Mouse (Mus musculus): ENCODE results near the gene H3f3a.
"Not testable (repeated sequence)": the region's sequence is repeated elsewhere in the genome, so short reads cannot be mapped to it uniquely, and the experiment has no call there.

Gene H3f3a

GRCm38 (mm10) chr1:180813885-180814740 lies at the start of gene H3f3a:
H3f3a (minus strand) TSS chr1:180813943.
- peak; percentile 57 for DNase-seq (ENCODE audit: low spot score)

- DNase-seq (ENCODE audit: low spot score), result no peak
Observed at GRCm38 (mm10) chr1:180860030-180860429, 46.3 kb upstream of the H3f3a start.

DNA sequence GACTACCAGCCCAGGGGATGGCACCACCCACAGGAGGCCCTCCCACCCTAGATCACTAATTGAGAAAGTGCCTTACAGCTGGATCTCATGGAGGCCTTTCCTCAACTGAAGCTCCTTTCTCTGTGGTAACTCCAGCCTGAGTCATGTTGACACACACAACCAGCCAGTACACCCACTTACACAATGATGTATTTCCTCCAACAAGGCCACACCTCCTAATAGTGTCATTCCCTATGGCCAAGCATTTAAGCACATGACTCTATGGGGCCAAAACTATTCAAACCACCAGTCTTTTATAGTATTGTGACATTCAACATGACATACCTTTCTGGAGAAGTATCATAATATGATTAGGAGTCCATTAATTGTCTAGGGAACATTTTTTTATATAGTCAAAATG lies 45.0 kb upstream of the H3f3a start:
- no peak for DNase-seq (ENCODE audit: low spot score)

DNA sequence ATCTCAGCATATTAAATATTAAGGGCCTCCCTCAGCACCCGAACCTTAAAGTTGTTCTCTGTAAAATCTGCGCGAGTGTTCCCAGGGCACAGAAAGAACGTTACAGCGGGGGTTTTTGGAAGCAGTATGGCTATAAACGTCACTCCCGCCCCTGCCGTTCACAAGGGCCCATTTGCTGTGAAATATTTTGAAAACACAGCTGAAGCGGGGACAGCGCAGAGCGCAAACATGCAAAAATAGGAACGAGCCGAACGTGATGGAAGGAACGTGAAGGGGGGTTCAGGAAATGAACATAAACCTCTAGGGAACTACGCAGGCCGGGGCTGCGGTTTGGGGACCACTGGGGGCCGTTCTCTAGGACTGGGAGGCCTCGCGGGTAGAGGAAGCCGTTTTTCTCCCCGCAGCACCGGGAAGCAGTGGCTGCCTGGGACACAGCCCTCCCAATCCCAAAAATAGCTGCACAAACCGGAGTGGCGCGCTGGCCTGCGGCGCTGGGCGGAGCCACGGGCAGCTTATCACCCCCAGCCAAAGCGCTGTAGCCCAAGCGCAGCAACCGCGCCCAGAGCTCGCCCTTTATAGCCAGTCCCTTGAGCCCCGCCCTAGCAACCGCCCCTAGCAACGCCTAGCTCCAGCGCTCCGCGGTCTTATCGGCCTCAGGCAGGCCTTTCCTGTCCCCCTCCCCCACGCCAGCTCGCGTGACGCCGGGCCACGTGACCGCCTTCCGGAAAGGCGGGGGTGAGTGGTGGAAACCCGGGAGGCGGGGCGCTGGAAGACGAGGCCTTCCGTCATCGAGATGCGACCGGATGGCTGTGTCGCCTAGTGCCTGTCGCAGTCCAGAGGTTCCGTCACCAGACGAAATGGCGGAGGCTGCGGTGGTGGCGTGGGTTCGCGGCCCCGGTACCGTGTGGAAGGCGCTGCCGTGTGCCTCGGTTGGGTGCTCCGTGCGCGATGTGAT lies 36.9 kb upstream of the H3f3a start, which contains the start of gene Sde2:
Gene Sde2, plus strand, starts transcription at position 812 of the 955 bp plus-strand sequence.
- DNase-seq (ENCODE audit: low spot score), result peak; percentile 100

- peak; percentile 63 for DNase-seq (ENCODE audit: low spot score)
Observed at GRCm38 (mm10) chr1:180849701-180850301, 36.1 kb upstream of the H3f3a start.

GRCm38 (mm10) chr1:180848511-180849241 lies 34.9 kb upstream of the H3f3a start:
- peak; percentile 96 for DNase-seq (ENCODE audit: low spot score)

DNA sequence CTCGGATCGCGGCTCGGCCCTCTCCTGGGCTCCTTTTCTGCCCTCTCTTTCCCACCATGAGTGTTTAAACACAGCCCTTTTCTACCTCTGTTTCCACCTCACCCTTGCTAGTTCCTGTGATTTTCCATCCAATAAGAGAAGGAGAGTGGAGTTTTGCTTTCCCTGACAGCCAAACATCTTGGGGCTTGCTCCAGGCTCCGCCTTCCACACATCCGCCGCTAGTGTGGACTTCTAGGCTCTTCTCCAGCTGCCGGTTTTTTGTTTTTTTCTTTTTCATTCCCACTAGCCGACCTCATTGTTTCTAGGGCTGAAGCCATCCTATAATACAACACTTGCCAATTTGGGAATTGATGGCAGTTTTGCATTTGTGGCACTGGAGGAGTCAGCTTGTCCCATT lies 34.4 kb upstream of the H3f3a start:
- peak; percentile 94 for DNase-seq (ENCODE audit: low spot score)

GRCm38 (mm10) chr1:180841561-180842300 lies 28.0 kb upstream of the H3f3a start:
- no peak for DNase-seq (ENCODE audit: low spot score)

- DNase-seq (ENCODE audit: low spot score), result no peak
Observed at GRCm38 (mm10) chr1:180839201-180839910, 25.6 kb upstream of the H3f3a start.

GRCm38 (mm10) chr1:180838014-180838413 lies 24.3 kb upstream of the H3f3a start:
- no peak for DNase-seq (ENCODE audit: low spot score)

- no peak for DNase-seq (ENCODE audit: low spot score)
Observed at GRCm38 (mm10) chr1:180837186-180837585, 23.4 kb upstream of the H3f3a start.

- not testable (repeated sequence) for DNase-seq (ENCODE audit: low spot score)
Observed at GRCm38 (mm10) chr1:180836467-180836866, 22.7 kb upstream of the H3f3a start.

DNA sequence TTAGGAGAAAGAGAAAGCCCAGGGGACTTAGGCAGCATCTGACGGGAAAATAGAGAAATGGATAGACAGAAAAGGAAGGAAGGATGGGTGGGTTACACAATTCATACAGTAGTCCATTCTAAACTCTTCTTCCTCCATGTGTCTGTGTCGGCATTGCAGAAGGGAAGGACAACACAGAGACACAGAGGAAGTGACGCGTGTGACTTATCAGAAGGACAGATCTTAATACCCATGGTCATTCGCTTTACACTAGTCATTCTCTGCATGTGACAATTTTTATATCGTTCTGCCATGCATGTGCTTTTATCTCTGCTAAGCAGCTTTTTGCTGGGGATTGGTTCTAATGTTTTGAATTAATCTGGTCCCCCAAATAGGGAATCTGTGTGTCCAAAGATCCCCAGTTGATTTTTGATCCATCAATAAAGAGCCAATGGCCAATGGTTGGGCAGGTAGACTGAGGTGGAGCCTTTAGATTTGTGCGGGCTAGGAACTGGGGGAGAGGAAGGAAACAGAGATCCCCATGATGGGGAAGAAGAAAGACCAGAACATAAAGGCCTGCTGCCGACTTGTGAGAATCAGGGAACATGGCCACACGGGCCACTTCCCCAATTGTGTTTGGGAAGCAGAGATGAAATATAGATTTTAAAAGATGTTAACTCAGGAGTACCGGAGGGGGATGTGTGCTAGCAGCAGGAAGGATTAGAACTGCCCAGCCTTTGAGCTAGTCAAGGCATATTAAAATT lies 21.7 kb upstream of the H3f3a start:
- DNase-seq (ENCODE audit: low spot score), result no peak

GRCm38 (mm10) chr1:180830588-180831346 lies 17.0 kb upstream of the H3f3a start:
- no peak for DNase-seq (ENCODE audit: low spot score)

DNA sequence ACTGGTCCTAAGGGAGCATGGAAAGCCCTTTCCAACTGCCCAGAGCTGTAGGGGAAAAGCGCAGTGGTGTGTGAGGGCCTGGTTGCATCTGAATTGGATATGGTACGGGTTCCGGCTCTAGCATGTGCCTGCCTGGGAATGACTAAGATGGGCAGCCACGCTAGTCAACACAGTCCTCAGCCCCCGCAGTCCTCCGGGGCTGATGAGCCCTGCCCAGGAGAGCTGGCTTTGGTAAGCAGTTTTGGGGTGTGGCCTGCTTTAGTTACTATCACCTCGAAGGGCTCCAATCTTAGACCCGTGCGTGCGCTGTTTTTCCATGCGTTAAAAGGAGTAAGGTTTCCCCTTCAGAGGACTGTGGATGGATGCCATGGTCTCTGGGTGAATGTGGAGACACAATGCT lies 16.4 kb upstream of the H3f3a start:
- no peak for DNase-seq (ENCODE audit: low spot score)

- DNase-seq (ENCODE audit: low spot score), result no peak
Observed at GRCm38 (mm10) chr1:180829775-180830174, 16.0 kb upstream of the H3f3a start.

- DNase-seq (ENCODE audit: low spot score), result no peak
Observed at GRCm38 (mm10) chr1:180826634-180827033, 12.9 kb upstream of the H3f3a start.

GRCm38 (mm10) chr1:180824721-180825120 lies 11.0 kb upstream of the H3f3a start:
- DNase-seq (ENCODE audit: low spot score), result no peak

GRCm38 (mm10) chr1:180823716-180824115 lies 10.0 kb upstream of the H3f3a start:
- no peak for DNase-seq (ENCODE audit: low spot score)

All from adipocyte (in vitro differentiated cells).